Mouse (Mus musculus): ENCODE data around the gene Pla2g3. TPM values are rescaled to one million over a fixed set of nuclear protein-coding genes. Genes with fewer than 3 reads are reported as not detected.
A peak's percentile ranks its signal among the peaks of the same experiment; 100 is the strongest.

The Pla2g3 gene
- polyA plus RNA-seq, 1 experiment from 2014 or later = 1.6 TPM

GRCm38 (mm10) chr11:3515216-3515615 is 27.1 kb downstream of the Pla2g3 start:
- Histone ChIP-seq H3K4me2 (peak overlapping the region; percentile 60), H3K9ac (peak overlapping the region; percentile 58), H3K4me1 (replicated peaks) (peaks cover 39% of the 10 kb centered on the region), H3K9me3 (no peaks in the 10 kb centered on the region), H3K27me3 (0 out of 2 replicates have a peak, but pooled peaks cover 10% of the 10 kb centered on the region), H3K36me3 (no peaks in the 10 kb centered on the region), H3K4me3 (peak overlapping the region; percentile 55), H3K27ac (replicated peaks) (peak overlapping the region; percentile 61)
- 5% methylated on average over 4 of the region's 4 CpGs for WGBS
- ATAC-seq (ENCODE audit: low FRiP score, low read depth) = peak; percentile 24; the same call in 1 of the 2 replicates

DNA sequence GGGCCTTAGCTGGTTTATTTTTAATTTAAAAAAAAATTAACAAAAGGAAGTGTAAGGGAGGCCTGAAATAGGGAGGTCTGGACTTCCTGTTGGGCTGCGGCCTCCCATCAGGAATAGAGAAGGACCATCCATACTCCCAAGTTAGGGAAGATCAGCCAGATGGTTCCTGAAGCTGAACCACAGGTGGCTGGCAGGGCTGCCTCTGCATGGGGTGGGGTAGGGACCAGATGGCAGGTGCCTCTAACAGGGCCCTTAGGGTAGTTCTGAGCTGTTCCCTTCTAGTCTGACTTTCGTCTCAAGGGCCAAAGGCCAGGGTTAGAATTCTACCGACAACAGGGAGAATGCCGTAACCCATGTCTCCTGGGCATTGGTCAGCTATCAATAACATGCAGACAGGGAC is 27.6 kb downstream of the Pla2g3 start:
- Histone ChIP-seq H3K4me1 (replicated peaks) (peaks cover 39% of the 10 kb centered on the region), H3K9me3 (no peaks in the 10 kb centered on the region), H3K4me3 (peak overlapping the region; percentile 55), H3K27ac (replicated peaks) (no peak overlapping the region), H3K36me3 (no peaks in the 10 kb centered on the region), H3K9ac (no peak overlapping the region), H3K27me3 (0 out of 2 replicates have a peak, but pooled peaks cover 10% of the 10 kb centered on the region), H3K4me2 (peak overlapping the region; percentile 60)
- no peak for ATAC-seq (ENCODE audit: low FRiP score, low read depth)
- WGBS = 62% methylated on average over 4 of the region's 4 CpGs

DNA sequence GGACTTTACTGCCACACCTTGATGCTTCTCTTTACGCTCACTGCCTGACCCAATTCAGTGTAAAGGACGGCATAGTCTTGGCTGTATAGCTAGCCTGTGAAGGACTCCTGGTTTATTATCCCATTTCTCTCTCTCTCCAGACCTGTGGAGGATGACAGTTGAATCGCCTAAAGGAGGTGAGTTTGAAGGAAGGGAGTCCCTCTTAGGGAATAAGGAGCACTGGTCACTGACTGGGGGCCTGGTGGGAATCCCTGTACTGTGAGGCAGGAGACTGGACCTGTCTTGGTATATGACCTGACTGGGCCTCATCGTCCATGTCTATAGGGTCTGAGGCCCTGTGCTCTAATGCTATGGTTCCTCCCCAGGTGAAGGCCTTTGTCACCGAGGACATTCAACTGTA is 28.0 kb downstream of the Pla2g3 start:
- H3K9ac ChIP-seq = no peak overlapping the region
- 84% methylated on average over 5 of the region's 5 CpGs for WGBS
- H3K36me3 ChIP-seq = no peaks in the 10 kb centered on the region
- H3K27me3 ChIP-seq = 0 out of 2 replicates have a peak, but pooled peaks cover 10% of the 10 kb centered on the region
- H3K4me1 ChIP-seq (replicated peaks) = peaks cover 39% of the 10 kb centered on the region
- peak overlapping the region; percentile 60 for H3K4me2 ChIP-seq
- H3K9me3 ChIP-seq = no peaks in the 10 kb centered on the region
- no peak for ATAC-seq (ENCODE audit: low FRiP score, low read depth)
- H3K4me3 ChIP-seq = peak overlapping the region; percentile 55
- no peak overlapping the region for H3K27ac ChIP-seq (replicated peaks)

DNA sequence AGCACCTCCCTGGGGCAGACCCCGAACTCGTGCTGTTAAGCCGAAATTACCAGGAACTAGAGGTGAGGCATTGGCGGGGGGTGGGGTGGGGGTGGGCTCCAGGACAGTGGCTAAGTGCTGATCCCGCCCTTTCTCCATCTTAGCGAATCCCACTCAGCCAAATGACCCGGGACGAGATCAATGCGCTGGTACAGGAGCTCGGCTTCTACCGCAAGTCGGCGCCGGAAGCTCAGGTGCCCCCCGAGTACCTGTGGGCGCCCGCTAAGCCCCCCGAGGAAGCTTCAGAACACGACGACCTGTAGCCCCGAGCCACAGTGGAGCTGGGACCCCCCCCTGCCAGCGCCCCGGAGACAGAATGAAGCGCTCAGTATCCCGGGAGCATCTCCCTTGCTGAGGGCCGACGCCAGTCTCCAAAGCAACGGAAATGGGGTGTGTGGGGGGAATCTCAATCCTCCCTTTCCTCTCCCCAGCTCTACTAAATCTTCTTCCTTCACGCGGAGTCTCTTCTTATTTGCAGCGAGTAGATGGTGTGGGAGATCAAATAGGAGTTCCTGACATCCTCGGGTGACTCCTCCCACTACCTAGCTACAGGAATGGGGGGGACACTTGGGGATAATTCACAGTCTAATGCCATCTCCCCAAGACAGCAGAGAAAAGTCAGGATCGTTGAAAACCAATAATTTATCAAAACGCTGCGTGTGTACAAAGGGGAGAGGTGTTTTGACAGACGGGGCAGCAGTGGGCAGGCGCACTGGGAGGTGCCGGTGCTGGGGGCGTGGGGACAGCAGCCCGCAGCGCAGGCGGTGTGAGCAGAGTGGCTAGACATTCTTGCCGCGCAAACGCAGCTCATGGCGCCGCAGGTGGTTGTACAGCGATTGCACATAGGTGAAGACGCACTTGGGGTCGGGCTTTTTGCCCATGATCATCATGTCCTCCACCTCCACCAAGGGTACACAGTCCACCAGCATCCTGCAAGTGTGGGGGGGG is 29.1 kb downstream of the Pla2g3 start:
- ATAC-seq (ENCODE audit: low FRiP score, low read depth) = no peak

GRCm38 (mm10) chr11:3517846-3518732 is 30.0 kb downstream of the Pla2g3 start:
- Histone ChIP-seq H3K27ac (replicated peaks) (no peak overlapping the region), H3K4me2 (peak overlapping the region; percentile 60), H3K36me3 (no peaks in the 10 kb centered on the region), H3K4me1 (replicated peaks) (peaks cover 39% of the 10 kb centered on the region), H3K9ac (no peak overlapping the region), H3K27me3 (0 out of 2 replicates have a peak, but pooled peaks cover 10% of the 10 kb centered on the region), H3K9me3 (no peaks in the 10 kb centered on the region), H3K4me3 (peak overlapping the region; percentile 34)
- no peak for ATAC-seq (ENCODE audit: low FRiP score, low read depth)
- 60% methylated on average over 13 of the region's 13 CpGs for WGBS

More for the DNA sequence above, 29.1 kb downstream of the Pla2g3 start:
- peaks cover 39% of the 10 kb centered on the region for H3K4me1 ChIP-seq (replicated peaks)
- peak overlapping the region; percentile 60 for H3K4me2 ChIP-seq
- H3K36me3 ChIP-seq = no peaks in the 10 kb centered on the region
- H3K4me3 ChIP-seq = peak overlapping the region; percentile 34
- H3K27ac ChIP-seq (replicated peaks) = no peak overlapping the region
- 2% methylated on average over 50 of the region's 50 CpGs for WGBS
- H3K9me3 ChIP-seq = no peaks in the 10 kb centered on the region
- H3K9ac ChIP-seq = peak overlapping the region; percentile 21
- 0 out of 2 replicates have a peak, but pooled peaks cover 10% of the 10 kb centered on the region for H3K27me3 ChIP-seq

DNA sequence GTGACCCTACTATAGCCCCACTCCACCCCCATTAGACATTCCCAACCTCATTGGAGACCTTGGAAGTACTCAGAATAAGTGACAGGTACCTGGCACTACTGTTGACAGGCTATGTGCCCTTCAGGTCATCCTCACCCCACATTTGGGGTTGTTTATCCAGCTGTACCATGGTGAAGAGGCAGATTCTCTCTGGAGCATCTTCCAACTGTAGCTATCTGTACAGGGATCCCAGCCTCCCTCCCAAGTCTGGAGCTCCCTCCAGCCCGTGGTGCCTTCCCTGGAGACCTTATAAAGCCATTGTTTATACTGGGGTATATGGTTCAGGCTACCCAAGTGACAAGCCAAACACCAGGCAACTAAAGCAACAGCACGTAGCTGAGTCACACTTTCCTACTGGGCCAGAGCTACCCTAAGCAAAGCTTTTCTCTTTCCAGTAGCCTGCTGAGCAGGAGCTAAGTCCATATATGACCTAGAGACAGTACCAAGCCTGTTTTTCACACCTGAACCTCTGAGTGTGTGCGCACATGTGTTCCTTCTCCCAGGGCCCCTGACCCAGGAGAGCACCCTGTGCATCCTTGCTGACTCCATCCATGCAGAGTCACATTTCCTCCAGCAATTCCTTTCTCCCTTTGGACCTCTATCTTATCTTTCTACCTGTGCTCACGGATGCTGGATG is 31.1 kb downstream of the Pla2g3 start:
- Histone ChIP-seq H3K4me3 (no peak overlapping the region), H3K36me3 (no peaks in the 10 kb centered on the region), H3K9ac (no peak overlapping the region), H3K27me3 (0 out of 2 replicates have a peak, but pooled peaks cover 10% of the 10 kb centered on the region), H3K27ac (replicated peaks) (no peak overlapping the region), H3K4me2 (no peak overlapping the region), H3K9me3 (no peaks in the 10 kb centered on the region), H3K4me1 (replicated peaks) (peaks cover 34% of the 10 kb centered on the region)
- no peak for ATAC-seq (ENCODE audit: low FRiP score, low read depth)
- 84% methylated on average over 4 of the region's 4 CpGs for WGBS

- Histone ChIP-seq H3K4me1 (replicated peaks) (peaks cover 30% of the 10 kb centered on the region), H3K27ac (replicated peaks) (no peak overlapping the region), H3K4me3 (no peak overlapping the region), H3K27me3 (0 out of 2 replicates have a peak, but pooled peaks cover 10% of the 10 kb centered on the region), H3K9me3 (no peaks in the 10 kb centered on the region), H3K9ac (no peak overlapping the region), H3K4me2 (no peak overlapping the region), H3K36me3 (no peaks in the 10 kb centered on the region)
- ATAC-seq (ENCODE audit: low FRiP score, low read depth) = no peak
- WGBS = 84% methylated on average over 11 of the region's 11 CpGs
Measured at GRCm38 (mm10) chr11:3519756-3520398, 31.8 kb downstream of the Pla2g3 start.

GRCm38 (mm10) chr11:3520919-3521318 is 32.8 kb downstream of the Pla2g3 start:
- Histone ChIP-seq H3K4me1 (replicated peaks) (peaks cover 20% of the 10 kb centered on the region), H3K27me3 (0 out of 2 replicates have a peak, but pooled peaks cover 8% of the 10 kb centered on the region), H3K36me3 (no peaks in the 10 kb centered on the region), H3K9me3 (no peaks in the 10 kb centered on the region), H3K4me2 (no peak overlapping the region), H3K27ac (replicated peaks) (no peak overlapping the region), H3K9ac (no peak overlapping the region), H3K4me3 (no peak overlapping the region)
- WGBS = 73% methylated on average over 14 of the region's 14 CpGs
- ATAC-seq (ENCODE audit: low FRiP score, low read depth) = no peak

DNA sequence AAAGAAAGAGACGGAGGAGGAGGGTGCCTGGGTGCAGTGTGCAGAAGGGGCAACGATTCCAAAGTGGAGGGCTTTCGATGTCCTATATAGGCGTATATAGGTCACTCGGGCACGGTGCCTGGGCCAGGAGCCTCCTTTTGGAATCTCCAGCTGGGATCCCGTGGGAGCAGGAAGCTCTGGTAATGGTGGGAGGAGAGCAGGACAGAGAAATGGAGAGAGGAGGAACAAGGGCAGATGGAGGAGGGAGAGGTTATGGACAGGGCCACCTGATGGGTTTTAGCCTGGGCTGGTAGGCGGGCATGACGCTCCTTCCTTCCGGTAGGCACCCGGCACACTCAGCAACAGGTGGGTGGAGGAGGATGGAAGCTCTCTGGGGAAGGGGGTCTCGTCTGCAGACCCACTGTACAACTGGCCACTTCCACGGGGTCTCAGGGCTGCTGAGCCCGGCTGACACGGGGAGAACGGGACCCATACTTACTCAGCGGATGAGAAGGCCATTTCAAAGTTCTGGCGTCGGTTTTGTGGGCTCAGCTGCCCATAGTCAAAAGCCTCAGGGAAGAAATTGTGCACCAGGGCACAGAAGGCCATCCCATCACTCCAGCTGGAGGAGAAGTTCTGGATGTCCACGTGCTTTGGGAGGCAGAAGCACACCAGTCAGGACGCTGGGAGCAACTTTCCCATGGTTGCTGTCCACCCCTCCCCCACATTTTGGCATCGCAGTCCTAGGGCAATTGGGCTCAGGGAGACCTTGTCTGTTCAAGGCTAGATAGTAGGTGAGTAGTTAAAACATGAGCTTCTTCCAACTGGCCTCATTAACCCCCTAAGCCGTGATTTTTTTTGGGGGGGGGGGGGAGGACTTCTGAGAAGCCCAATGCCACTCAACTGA is 33.5 kb downstream of the Pla2g3 start:
- no peak for ATAC-seq (ENCODE audit: low FRiP score, low read depth)
- Histone ChIP-seq H3K4me1 (replicated peaks) (peaks cover 13% of the 10 kb centered on the region), H3K36me3 (no peaks in the 10 kb centered on the region), H3K4me3 (no peak overlapping the region), H3K9ac (no peak overlapping the region), H3K27me3 (0 out of 2 replicates have a peak, but pooled peaks cover 1% of the 10 kb centered on the region), H3K27ac (replicated peaks) (no peak overlapping the region), H3K4me2 (no peak overlapping the region), H3K9me3 (no peaks in the 10 kb centered on the region)
- WGBS = 88% methylated on average over 23 of the region's 23 CpGs

GRCm38 (mm10) chr11:3522285-3523000 is 34.4 kb downstream of the Pla2g3 start:
- WGBS = 93% methylated on average over 17 of the region's 17 CpGs
- Histone ChIP-seq H3K27ac (replicated peaks) (no peak overlapping the region), H3K36me3 (no peaks in the 10 kb centered on the region), H3K4me2 (no peak overlapping the region), H3K4me3 (no peak overlapping the region), H3K9ac (no peak overlapping the region), H3K27me3 (no peaks in the 10 kb centered on the region), H3K4me1 (replicated peaks) (peaks cover 5% of the 10 kb centered on the region), H3K9me3 (no peaks in the 10 kb centered on the region)
- ATAC-seq (ENCODE audit: low FRiP score, low read depth) = no peak

Measured in hindbrain, embryonic 15.5 days (tissue).